Mouse (Mus musculus): ENCODE measurements at regions not wholly inside any gene's neighbourhood (a gene's known extent, or its start where the extent isn't known, plus 50 kb on each side); places are given as distances from the start of the nearest gene placed in this dataset.
A peak's percentile ranks its signal among the peaks of the same experiment; 100 is the strongest.

DNA sequence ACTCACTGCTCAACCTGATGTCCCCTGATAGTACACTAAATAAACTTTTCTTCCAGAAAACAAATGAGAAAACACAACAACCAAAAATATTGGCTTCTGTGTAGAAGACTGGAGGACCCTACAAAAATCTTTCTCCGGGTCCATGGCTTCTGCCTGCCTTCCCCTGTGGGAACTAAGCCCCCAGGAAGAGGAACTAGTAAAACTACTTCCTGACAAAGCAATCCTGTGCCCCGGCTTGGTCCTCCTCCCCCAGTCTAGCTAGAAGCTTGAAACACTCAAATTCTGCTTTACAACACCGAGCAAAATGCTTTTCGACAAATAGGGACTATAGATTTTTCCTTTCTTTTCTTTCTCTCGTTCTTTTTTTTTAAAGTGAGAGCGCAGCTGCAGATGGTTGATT is 51.3 kb upstream of the Mki67 start:
- H3K36me3 ChIP-seq, result no peaks in the 10 kb centered on the region
- H3K9me3 ChIP-seq, result no peaks in the 10 kb centered on the region
- no peak overlapping the region for H3K27ac ChIP-seq
- peaks cover 5% of the 10 kb centered on the region; the same call in 1 of the 2 replicates for H3K4me1 ChIP-seq
- no peaks in the 10 kb centered on the region for H3K27me3 ChIP-seq
- no peak overlapping the region for H3K4me3 ChIP-seq
- WGBS, result 79% methylated on average over 6 of the region's 6 CpGs
- no peak for ATAC-seq (ENCODE audit: insufficient number of reproducible peaks, insufficient read depth, low FRiP score, low TSS enrichment)
- H3K4me2 ChIP-seq (replicated peaks), result no peak overlapping the region
- H3K9ac ChIP-seq, result no peak overlapping the region

DNA sequence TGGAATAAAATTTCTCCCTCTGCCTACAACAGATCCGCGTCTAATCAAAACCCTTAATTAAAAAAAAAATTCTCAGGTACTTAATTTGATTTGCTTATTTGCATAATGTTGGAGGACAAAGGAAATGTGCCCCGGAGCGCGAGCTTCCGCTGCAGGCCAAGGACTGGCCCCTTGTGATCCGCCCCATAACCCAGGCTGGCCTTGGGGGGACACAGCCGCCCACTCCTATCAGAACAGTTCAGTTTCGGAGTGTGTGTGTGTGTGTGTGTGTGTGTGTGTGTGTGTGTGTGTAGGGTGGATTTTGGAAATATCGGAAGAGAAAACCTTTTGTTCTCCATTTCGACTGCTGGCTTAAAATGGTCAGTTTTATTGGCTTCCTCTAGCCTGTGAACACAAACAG is 51.9 kb upstream of the Mki67 start:
- Histone ChIP-seq H3K27me3 (no peaks in the 10 kb centered on the region), H3K9ac (no peak overlapping the region), H3K4me1 (peaks cover 5% of the 10 kb centered on the region; the same call in 1 of the 2 replicates), H3K4me3 (no peak overlapping the region), H3K9me3 (no peaks in the 10 kb centered on the region), H3K4me2 (replicated peaks) (no peak overlapping the region), H3K36me3 (no peaks in the 10 kb centered on the region), H3K27ac (no peak overlapping the region)
- WGBS, result 85% methylated on average over 11 of the region's 11 CpGs
- no peak for ATAC-seq (ENCODE audit: insufficient number of reproducible peaks, insufficient read depth, low FRiP score, low TSS enrichment)

DNA sequence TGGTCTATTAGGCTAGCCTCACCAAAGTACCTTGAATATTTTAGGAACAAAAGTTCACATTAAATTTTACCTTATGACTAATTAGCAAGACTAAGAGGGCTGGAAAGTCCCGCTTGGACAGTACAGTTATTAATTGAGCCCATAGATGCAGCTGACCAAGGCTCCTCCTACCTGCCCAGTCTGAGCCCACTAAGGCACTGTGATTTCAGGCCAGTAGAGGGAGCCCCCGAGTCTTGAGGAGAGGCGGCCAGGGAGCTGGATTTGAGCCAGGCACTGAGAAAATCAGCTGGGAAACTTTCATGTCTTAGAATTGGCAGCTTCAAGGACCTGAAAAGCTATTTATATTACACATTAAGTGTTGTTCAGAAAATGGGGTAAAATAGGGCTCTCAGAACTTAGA is 52.4 kb upstream of the Mki67 start:
- Histone ChIP-seq H3K9ac (no peak overlapping the region), H3K4me2 (replicated peaks) (no peak overlapping the region), H3K4me1 (peaks cover 5% of the 10 kb centered on the region; the same call in 1 of the 2 replicates), H3K4me3 (no peak overlapping the region), H3K36me3 (no peaks in the 10 kb centered on the region), H3K27ac (no peak overlapping the region), H3K9me3 (no peaks in the 10 kb centered on the region), H3K27me3 (no peaks in the 10 kb centered on the region)
- 0 out of 2 replicates have a peak, but pooled peaks have one; percentile 56 for ATAC-seq (ENCODE audit: insufficient number of reproducible peaks, insufficient read depth, low FRiP score, low TSS enrichment)
- 9% methylated on average over 3 of the region's 3 CpGs for WGBS

DNA sequence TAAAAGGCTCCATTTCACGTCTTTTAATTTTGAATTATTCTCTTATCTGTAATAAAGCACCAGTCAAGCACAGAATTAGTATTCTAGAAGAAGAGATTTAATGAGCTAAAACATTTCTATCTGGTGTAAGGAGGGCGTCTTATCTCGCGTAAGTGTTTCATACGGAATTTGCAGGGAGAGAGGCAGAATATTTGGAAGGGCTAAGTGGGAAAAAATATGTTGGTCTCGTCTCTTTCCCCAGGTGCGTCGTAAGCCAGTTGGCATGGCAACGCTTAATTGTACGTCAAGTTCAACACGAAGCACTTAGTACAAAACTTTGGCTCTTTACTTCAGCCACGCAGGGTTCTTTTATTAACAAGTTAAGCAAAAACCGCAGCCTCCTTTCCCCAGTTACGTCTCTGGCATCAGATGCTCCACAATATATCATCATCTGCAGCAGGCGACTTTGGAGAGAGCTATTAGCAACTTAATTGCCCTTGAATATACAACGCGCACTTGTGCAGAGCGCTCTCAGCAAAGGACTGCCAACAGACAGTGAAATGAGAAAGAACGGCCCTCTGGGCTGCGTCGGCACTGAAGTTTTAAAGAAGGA is 53.0 kb upstream of the Mki67 start:
- H3K4me2 ChIP-seq (replicated peaks), result no peak overlapping the region
- no peaks in the 10 kb centered on the region for H3K9me3 ChIP-seq
- 72% methylated on average over 21 of the region's 21 CpGs for WGBS
- no peaks in the 10 kb centered on the region for H3K27me3 ChIP-seq
- H3K36me3 ChIP-seq, result no peaks in the 10 kb centered on the region
- H3K9ac ChIP-seq, result no peak overlapping the region
- no peak overlapping the region for H3K27ac ChIP-seq
- no peak overlapping the region for H3K4me3 ChIP-seq
- peaks cover 5% of the 10 kb centered on the region; the same call in 1 of the 2 replicates for H3K4me1 ChIP-seq
- ATAC-seq (ENCODE audit: insufficient number of reproducible peaks, insufficient read depth, low FRiP score, low TSS enrichment), result no peak

DNA sequence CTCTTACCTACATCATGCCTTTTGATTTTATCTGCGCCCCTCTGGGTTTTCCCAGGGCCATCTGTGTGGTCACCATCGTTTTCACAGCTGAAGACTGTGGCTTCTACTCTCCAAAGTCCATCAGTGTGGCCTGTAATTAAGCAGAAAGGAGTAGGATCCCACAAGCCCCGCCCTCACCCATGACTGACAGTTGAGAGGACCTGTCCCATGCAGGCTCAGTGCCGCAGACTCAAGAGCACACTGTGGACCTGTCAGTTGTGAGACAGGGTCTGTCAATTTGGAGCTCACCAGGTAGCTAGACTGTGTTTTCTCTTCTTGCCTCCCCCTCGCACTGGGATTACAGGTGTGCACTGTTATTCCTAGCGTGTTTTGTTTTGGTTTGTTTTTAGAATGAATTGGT is 53.9 kb upstream of the Mki67 start:
- no peaks in the 10 kb centered on the region for H3K36me3 ChIP-seq

DNA sequence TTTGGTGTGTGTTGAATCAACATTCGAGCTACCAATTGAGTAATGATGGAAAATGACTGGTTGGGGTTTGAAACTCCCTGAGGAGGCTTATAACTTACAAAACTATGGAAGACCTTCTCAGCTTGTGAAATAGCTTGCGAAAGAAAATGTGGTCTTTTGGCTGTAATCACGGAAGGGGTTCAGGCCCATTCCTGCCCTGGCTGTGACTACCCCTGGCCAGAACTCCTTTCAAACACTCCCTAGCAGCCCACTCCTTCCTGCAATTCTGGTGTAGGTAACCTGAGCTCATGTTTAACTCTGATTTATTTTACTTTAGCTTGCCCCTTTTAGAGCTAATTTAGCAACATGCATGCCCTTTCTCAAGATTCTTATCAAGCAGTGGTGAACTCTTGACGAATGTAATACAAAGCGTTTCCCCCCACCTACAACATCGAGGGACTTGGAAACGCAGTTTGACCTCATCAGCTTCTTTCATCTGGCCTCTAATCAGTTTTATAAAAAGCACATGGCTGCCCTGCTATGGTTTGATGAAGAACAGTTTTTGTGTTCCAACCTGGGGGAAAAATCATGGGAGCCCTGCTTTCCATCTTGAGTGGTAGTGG is 59.8 kb upstream of the Mki67 start:
- Histone ChIP-seq H3K4me2 (replicated peaks) (no peak overlapping the region), H3K4me1 (peaks cover 16% of the 10 kb centered on the region; the same call in 1 of the 2 replicates), H3K27ac (peak overlapping the region; percentile 55; the same call in 1 of the 2 replicates), H3K27me3 (no peaks in the 10 kb centered on the region), H3K36me3 (no peaks in the 10 kb centered on the region), H3K9me3 (no peaks in the 10 kb centered on the region), H3K4me3 (no peak overlapping the region), H3K9ac (no peak overlapping the region)
- ATAC-seq (ENCODE audit: insufficient number of reproducible peaks, insufficient read depth, low FRiP score, low TSS enrichment), result peak; percentile 64; the same call in 1 of the 2 replicates
- 29% methylated on average over 7 of the region's 7 CpGs for WGBS

More for the DNA sequence above, 53.9 kb upstream of the Mki67 start:
- Histone ChIP-seq H3K9ac (no peak overlapping the region), H3K27me3 (no peaks in the 10 kb centered on the region), H3K4me3 (no peak overlapping the region), H3K27ac (no peak overlapping the region), H3K4me2 (replicated peaks) (no peak overlapping the region), H3K9me3 (no peaks in the 10 kb centered on the region), H3K4me1 (peaks cover 5% of the 10 kb centered on the region; the same call in 1 of the 2 replicates)
- 60% methylated on average over 6 of the region's 6 CpGs for WGBS
- ATAC-seq (ENCODE audit: insufficient number of reproducible peaks, insufficient read depth, low FRiP score, low TSS enrichment), result no peak

DNA sequence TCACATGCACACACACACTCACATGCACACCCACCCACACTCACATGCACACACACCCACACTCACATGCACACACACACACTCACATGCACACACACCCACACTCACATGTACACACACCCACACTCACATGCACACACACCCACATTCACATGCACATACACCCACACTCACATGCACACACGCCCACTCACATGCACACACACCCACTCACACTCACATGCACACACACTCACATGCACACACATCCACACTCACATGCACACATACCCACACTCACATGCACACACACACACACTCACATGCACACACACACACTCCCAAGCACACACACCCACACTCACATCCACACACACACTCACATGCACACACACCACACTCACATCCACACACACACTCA is 74.0 kb upstream of the Mki67 start:
- Histone ChIP-seq H3K4me1 (no peaks in the 10 kb centered on the region), H3K4me3 (no peak overlapping the region), H3K9ac (no peak overlapping the region), H3K4me2 (replicated peaks) (no peak overlapping the region), H3K27me3 (no peaks in the 10 kb centered on the region), H3K9me3 (no peaks in the 10 kb centered on the region), H3K36me3 (no peaks in the 10 kb centered on the region), H3K27ac (no peak overlapping the region)
- ATAC-seq (ENCODE audit: insufficient number of reproducible peaks, insufficient read depth, low FRiP score, low TSS enrichment), result no peak
- WGBS, result 95% methylated on average over 1 of the region's 1 CpGs

DNA sequence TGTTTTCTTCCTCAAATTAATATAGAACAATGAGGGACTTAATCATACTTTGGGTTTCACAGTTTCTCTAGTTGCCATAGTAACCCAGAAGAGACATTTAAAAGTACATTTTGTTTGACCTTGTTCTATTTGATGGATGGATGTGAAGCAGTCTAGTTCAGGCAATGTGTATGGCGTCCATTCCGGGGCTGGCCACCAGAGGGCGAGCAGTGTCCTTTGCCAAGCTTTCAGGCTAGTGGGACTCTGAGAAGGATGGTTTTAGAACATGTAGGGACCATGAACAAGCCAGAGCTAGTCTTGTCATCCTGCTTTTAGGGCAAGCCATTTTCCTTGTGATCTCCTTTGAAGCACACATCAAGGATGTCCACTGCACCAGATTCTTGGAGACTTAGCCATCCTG is 74.8 kb upstream of the Mki67 start:
- Histone ChIP-seq H3K36me3 (no peaks in the 10 kb centered on the region), H3K4me2 (replicated peaks) (no peak overlapping the region), H3K27ac (no peak overlapping the region), H3K4me1 (no peaks in the 10 kb centered on the region), H3K9ac (no peak overlapping the region), H3K4me3 (no peak overlapping the region), H3K27me3 (no peaks in the 10 kb centered on the region), H3K9me3 (no peaks in the 10 kb centered on the region)
- WGBS, result 2% methylated on average over 3 of the region's 3 CpGs
- ATAC-seq (ENCODE audit: insufficient number of reproducible peaks, insufficient read depth, low FRiP score, low TSS enrichment), result no peak

DNA sequence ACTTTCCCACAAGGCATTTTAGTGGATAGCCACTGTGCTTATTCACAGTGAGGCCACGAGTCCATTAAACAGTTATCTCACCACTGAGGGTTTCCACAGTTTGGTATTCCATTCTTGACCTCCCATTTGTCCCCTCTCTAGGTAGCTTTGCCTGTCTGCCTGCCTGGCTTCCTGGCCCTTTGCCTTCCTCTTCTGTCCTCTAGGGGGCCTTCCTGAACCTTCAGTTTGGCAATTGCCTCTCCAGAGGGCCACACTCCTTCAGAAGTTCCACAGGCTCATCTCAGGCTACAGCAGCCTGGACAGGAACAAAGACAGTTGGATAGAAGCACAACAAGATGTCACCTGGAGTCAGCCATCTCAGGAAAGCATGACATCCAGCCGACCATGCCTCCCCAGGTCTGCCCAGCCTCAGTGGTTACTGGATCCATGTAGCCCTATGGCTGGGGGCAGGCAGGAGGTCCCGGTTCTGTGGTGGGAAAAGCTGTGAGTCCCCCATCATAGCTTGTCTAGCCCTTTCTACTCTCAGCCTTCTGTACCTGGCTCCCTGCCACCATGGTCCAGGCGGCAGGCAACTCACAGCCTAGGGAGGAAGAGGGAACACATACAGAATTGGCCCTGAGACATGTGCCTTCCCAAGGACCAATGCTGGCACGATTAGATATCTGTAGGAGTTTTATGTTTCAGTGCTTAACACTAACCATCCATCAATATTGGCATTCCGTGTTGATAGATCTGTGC is 76.0 kb upstream of the Mki67 start:
- Histone ChIP-seq H3K9me3 (no peaks in the 10 kb centered on the region), H3K27me3 (no peaks in the 10 kb centered on the region), H3K36me3 (no peaks in the 10 kb centered on the region), H3K9ac (no peak overlapping the region), H3K4me3 (no peak overlapping the region), H3K27ac (no peak overlapping the region), H3K4me1 (no peaks in the 10 kb centered on the region), H3K4me2 (replicated peaks) (no peak overlapping the region)
- 73% methylated on average over 6 of the region's 6 CpGs for WGBS
- no peak for ATAC-seq (ENCODE audit: insufficient number of reproducible peaks, insufficient read depth, low FRiP score, low TSS enrichment)

DNA sequence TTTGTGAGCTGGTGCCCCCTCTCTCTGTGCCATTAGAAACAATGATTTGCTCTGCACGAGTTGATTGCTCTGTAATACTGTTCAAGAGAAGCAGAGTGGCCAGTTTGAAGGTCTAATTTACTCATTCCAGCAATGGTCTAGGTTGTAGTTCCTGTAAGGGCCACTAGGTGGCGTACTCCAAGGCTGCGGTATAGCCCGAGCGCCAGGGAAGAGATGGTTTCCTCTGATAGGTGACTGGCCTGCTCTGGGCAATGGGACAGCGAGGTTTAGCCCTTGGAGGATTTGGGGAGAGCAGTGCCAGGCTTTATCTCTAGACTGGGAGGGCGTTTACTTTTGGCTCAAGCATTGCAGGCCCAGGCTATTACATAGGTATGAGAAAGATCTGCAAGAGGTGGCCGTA is 76.8 kb upstream of the Mki67 start:
- 35% methylated on average over 8 of the region's 8 CpGs for WGBS
- H3K4me3 ChIP-seq, result no peak overlapping the region
- no peaks in the 10 kb centered on the region for H3K4me1 ChIP-seq
- H3K4me2 ChIP-seq (replicated peaks), result no peak overlapping the region
- no peaks in the 10 kb centered on the region for H3K9me3 ChIP-seq
- no peak overlapping the region for H3K27ac ChIP-seq
- no peaks in the 10 kb centered on the region for H3K27me3 ChIP-seq
- no peaks in the 10 kb centered on the region for H3K36me3 ChIP-seq
- no peak for ATAC-seq (ENCODE audit: insufficient number of reproducible peaks, insufficient read depth, low FRiP score, low TSS enrichment)
- no peak overlapping the region for H3K9ac ChIP-seq

DNA sequence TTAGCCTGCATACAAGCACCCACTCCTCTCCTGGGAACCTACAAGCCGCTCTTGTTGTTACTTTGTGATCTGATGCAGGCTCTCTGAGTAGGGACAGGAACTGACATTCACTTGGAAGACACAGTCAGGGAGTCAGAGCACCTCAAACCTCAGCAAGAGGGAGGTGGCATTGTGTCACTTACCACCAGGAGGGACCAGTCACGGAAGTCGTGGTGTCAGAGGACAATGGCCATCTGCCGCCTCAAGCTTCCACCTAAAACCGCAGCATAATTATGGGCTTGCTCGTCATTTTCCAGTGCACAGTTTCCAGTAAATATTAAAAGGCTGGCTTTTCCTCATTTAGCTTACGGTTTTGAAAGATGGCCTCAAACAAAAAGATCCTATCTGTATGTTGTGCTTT is 78.1 kb upstream of the Mki67 start:
- Histone ChIP-seq H3K4me2 (replicated peaks) (no peak overlapping the region), H3K4me3 (no peak overlapping the region), H3K4me1 (no peaks in the 10 kb centered on the region), H3K27ac (no peak overlapping the region), H3K27me3 (no peaks in the 10 kb centered on the region), H3K9me3 (no peaks in the 10 kb centered on the region), H3K9ac (no peak overlapping the region), H3K36me3 (no peaks in the 10 kb centered on the region)
- WGBS, result 32% methylated on average over 7 of the region's 7 CpGs
- ATAC-seq (ENCODE audit: insufficient number of reproducible peaks, insufficient read depth, low FRiP score, low TSS enrichment), result no peak

DNA sequence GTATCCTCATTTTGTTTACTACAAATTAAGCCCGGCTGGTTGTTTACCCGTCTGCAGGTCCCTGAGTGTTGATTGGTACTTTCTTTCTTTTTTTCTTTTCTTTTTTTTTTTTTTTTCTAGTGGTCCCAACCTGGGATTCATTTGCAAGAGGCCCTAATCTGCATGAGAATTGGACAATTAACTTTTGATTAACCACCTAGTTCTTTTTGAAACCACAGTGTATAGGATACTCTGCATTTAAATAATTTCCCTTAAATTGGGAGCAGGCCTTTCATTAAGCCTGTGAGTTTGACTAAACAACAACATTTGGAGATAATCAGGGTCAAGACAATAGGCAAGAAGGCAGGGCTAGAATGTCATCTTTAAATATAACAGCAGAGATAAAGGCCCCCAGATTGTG is 78.5 kb upstream of the Mki67 start:
- WGBS, result 43% methylated on average over 2 of the region's 2 CpGs
- Histone ChIP-seq H3K9ac (no peak overlapping the region), H3K27ac (no peak overlapping the region), H3K4me2 (replicated peaks) (no peak overlapping the region), H3K27me3 (no peaks in the 10 kb centered on the region), H3K36me3 (no peaks in the 10 kb centered on the region), H3K4me1 (no peaks in the 10 kb centered on the region), H3K4me3 (no peak overlapping the region), H3K9me3 (no peaks in the 10 kb centered on the region)
- no peak for ATAC-seq (ENCODE audit: insufficient number of reproducible peaks, insufficient read depth, low FRiP score, low TSS enrichment)
